Mouse (Mus musculus) forebrain, embryonic 13.5 days (tissue): ENCODE results near the gene Lekr1. TPM values are rescaled to one million over a fixed set of nuclear protein-coding genes. Genes with fewer than 3 reads are reported as not detected.

ENCODE experiments used
- ATAC-seq: fragments of 200-750 bp; cut with Nextera tagmentation; 2 replicates; pipeline ENCODE4 v1.8.0; 2017
- H3K27ac ChIP-seq: fragments of 300-500 bp; sonication (generic); 2 replicates; pipeline ENCODE4 v1.5.1; 2015; ENCODE audit warnings: inconsistent platforms, mild to moderate bottlenecking, moderate library complexity
- H3K27me3 ChIP-seq: fragments of 300-500 bp; sonication (generic); 2 replicates; pipeline ENCODE4 v1.6.1; 2015; ENCODE audit warnings: mild to moderate bottlenecking, inconsistent platforms
- H3K36me3 ChIP-seq: fragments of 300-500 bp; sonication (generic); 2 replicates; pipeline ENCODE4 v1.6.1; 2015; ENCODE audit warnings: mild to moderate bottlenecking, inconsistent platforms; ENCODE audit not compliant: poor library complexity, severe bottlenecking
- H3K4me1 ChIP-seq: fragments of 300-500 bp; sonication (generic); 2 replicates; pipeline ENCODE4 v1.6.1; 2015; ENCODE audit warnings: inconsistent platforms
- H3K4me2 ChIP-seq: fragments of 300-500 bp; sonication (generic); 2 replicates; pipeline ENCODE4 v1.6.1; 2015; ENCODE audit warnings: inconsistent platforms, mild to moderate bottlenecking, moderate library complexity
- H3K4me3 ChIP-seq: fragments of 300-500 bp; sonication (generic); 2 replicates; pipeline ENCODE4 v1.5.1; 2015; ENCODE audit warnings: mild to moderate bottlenecking, inconsistent platforms
- H3K9ac ChIP-seq: fragments of 300-500 bp; sonication (generic); 2 replicates; pipeline ENCODE4 v1.6.1; 2015; ENCODE audit warnings: mild to moderate bottlenecking, inconsistent platforms
- H3K9me3 ChIP-seq: fragments of 300-500 bp; sonication (generic); replicated peaks from 2 replicates; pipeline ENCODE4 v1.6.1; 2016; ENCODE audit warnings: inconsistent platforms
- WGBS: fragments of 180-500 bp; shearing (Covaris S2); methylation state at CpG from one replicate; pipeline ENCODE4 v1.1.7; 2015; 5-methylcytosine and 5-hydroxymethylcytosine counted together
- polyA plus RNA-seq: library from polyadenylated mRNA; unstranded; fragments of >200 nt; fragmentation: Nextera tagmentation; extraction: Ambion mirVana; gene quantifications from 2 replicates; pipeline ENCODE4 v1.2.1, GENCODE M21; 2015

Gene Lekr1
- polyA plus RNA-seq, 1 experiment from 2014 or later = 7.0 TPM

- Histone ChIP-seq H3K27ac (no peak overlapping the region), H3K36me3 (no peaks in the 10 kb centered on the region), H3K4me2 (no peak overlapping the region), H3K9me3 (0 out of 2 replicates have a peak, but pooled peaks cover 4% of the 10 kb centered on the region), H3K4me1 (no peaks in the 10 kb centered on the region), H3K27me3 (no peaks in the 10 kb centered on the region), H3K4me3 (no peak overlapping the region), H3K9ac (no peak overlapping the region)
- ATAC-seq = no peak
- 77% methylated on average over 5 of the region's 5 CpGs for WGBS
These were observed 116.2 kb downstream of the Lekr1 start for GRCm38 (mm10) chr3:65782246-65782645.

GRCm38 (mm10) chr3:65790076-65790685 is 124.2 kb downstream of the Lekr1 start:
- Histone ChIP-seq H3K9ac (no peak overlapping the region), H3K4me3 (no peak overlapping the region), H3K4me1 (no peaks in the 10 kb centered on the region), H3K4me2 (no peak overlapping the region), H3K27me3 (no peaks in the 10 kb centered on the region), H3K9me3 (no peaks in the 10 kb centered on the region), H3K36me3 (no peaks in the 10 kb centered on the region), H3K27ac (no peak overlapping the region)
- no peak for ATAC-seq
- WGBS = 60% methylated on average over 3 of the region's 3 CpGs

GRCm38 (mm10) chr3:65793561-65793960 is 127.5 kb downstream of the Lekr1 start:
- Histone ChIP-seq H3K9me3 (no peaks in the 10 kb centered on the region), H3K4me1 (no peaks in the 10 kb centered on the region), H3K9ac (no peak overlapping the region), H3K4me2 (no peak overlapping the region), H3K27me3 (no peaks in the 10 kb centered on the region), H3K36me3 (no peaks in the 10 kb centered on the region), H3K4me3 (no peak overlapping the region), H3K27ac (no peak overlapping the region)
- ATAC-seq = no peak
- WGBS = 90% methylated on average over 4 of the region's 4 CpGs

- Histone ChIP-seq H3K9ac (no peak overlapping the region), H3K27ac (no peak overlapping the region), H3K9me3 (no peaks in the 10 kb centered on the region), H3K4me2 (no peak overlapping the region), H3K36me3 (no peaks in the 10 kb centered on the region), H3K27me3 (no peaks in the 10 kb centered on the region), H3K4me3 (no peak overlapping the region), H3K4me1 (no peaks in the 10 kb centered on the region)
- 79% methylated on average over 2 of the region's 2 CpGs for WGBS
- no peak for ATAC-seq
These were observed 128.7 kb downstream of the Lekr1 start for GRCm38 (mm10) chr3:65794711-65795110.

- H3K27me3 ChIP-seq = no peaks in the 10 kb centered on the region
- no peak overlapping the region for H3K4me3 ChIP-seq
- no peaks in the 10 kb centered on the region for H3K4me1 ChIP-seq
- no peak overlapping the region for H3K27ac ChIP-seq
- H3K4me2 ChIP-seq = no peak overlapping the region
- WGBS = 81% methylated on average over 5 of the region's 5 CpGs
- H3K9ac ChIP-seq = no peak overlapping the region
- ATAC-seq = peak; percentile 83
- no peaks in the 10 kb centered on the region for H3K36me3 ChIP-seq
- H3K9me3 ChIP-seq = no peaks in the 10 kb centered on the region
These were observed 131.5 kb downstream of the Lekr1 start for GRCm38 (mm10) chr3:65797345-65798137.

GRCm38 (mm10) chr3:65800962-65801361 is 134.9 kb downstream of the Lekr1 start:
- H3K27me3 ChIP-seq = no peaks in the 10 kb centered on the region
- no peaks in the 10 kb centered on the region for H3K36me3 ChIP-seq
- H3K4me1 ChIP-seq = no peaks in the 10 kb centered on the region
- ATAC-seq = no peak
- no peak overlapping the region for H3K9ac ChIP-seq
- 93% methylated on average over 4 of the region's 4 CpGs for WGBS
- H3K27ac ChIP-seq = no peak overlapping the region
- H3K4me2 ChIP-seq = no peak overlapping the region
- no peak overlapping the region for H3K4me3 ChIP-seq
- no peaks in the 10 kb centered on the region for H3K9me3 ChIP-seq

GRCm38 (mm10) chr3:65802185-65802584 is 136.2 kb downstream of the Lekr1 start:
- H3K9me3 ChIP-seq = no peaks in the 10 kb centered on the region
- no peak for ATAC-seq
- H3K36me3 ChIP-seq = no peaks in the 10 kb centered on the region
- H3K4me3 ChIP-seq = no peak overlapping the region
- H3K4me1 ChIP-seq = no peaks in the 10 kb centered on the region
- WGBS = 90% methylated on average over 5 of the region's 5 CpGs
- H3K9ac ChIP-seq = no peak overlapping the region
- H3K27ac ChIP-seq = no peak overlapping the region
- no peaks in the 10 kb centered on the region for H3K27me3 ChIP-seq
- no peak overlapping the region for H3K4me2 ChIP-seq

- H3K4me3 ChIP-seq = no peak overlapping the region
- H3K9me3 ChIP-seq = no peaks in the 10 kb centered on the region
- ATAC-seq = no peak
- no peak overlapping the region for H3K27ac ChIP-seq
- H3K4me2 ChIP-seq = no peak overlapping the region
- no peaks in the 10 kb centered on the region for H3K36me3 ChIP-seq
- H3K27me3 ChIP-seq = no peaks in the 10 kb centered on the region
- WGBS = 82% methylated on average over 5 of the region's 5 CpGs
- no peaks in the 10 kb centered on the region for H3K4me1 ChIP-seq
- no peak overlapping the region for H3K9ac ChIP-seq
These were observed 136.8 kb downstream of the Lekr1 start for GRCm38 (mm10) chr3:65802868-65803267.

GRCm38 (mm10) chr3:65814881-65815280 is 148.9 kb downstream of the Lekr1 start:
- Histone ChIP-seq H3K4me2 (no peak overlapping the region), H3K9me3 (no peaks in the 10 kb centered on the region), H3K27ac (no peak overlapping the region), H3K9ac (no peak overlapping the region), H3K4me1 (no peaks in the 10 kb centered on the region), H3K27me3 (no peaks in the 10 kb centered on the region), H3K4me3 (no peak overlapping the region), H3K36me3 (no peaks in the 10 kb centered on the region)
- WGBS = 87% methylated on average over 6 of the region's 6 CpGs
- ATAC-seq = no peak

GRCm38 (mm10) chr3:65816012-65816411 is 150.0 kb downstream of the Lekr1 start:
- H3K9me3 ChIP-seq = no peaks in the 10 kb centered on the region
- no peak overlapping the region for H3K27ac ChIP-seq
- no peaks in the 10 kb centered on the region for H3K27me3 ChIP-seq
- H3K36me3 ChIP-seq = no peaks in the 10 kb centered on the region
- WGBS = 89% methylated on average over 10 of the region's 10 CpGs
- H3K4me3 ChIP-seq = no peak overlapping the region
- H3K9ac ChIP-seq = no peak overlapping the region
- no peaks in the 10 kb centered on the region for H3K4me1 ChIP-seq
- ATAC-seq = no peak
- H3K4me2 ChIP-seq = no peak overlapping the region

- WGBS = 84% methylated on average over 4 of the region's 4 CpGs
- no peak for ATAC-seq
These were observed 152.6 kb downstream of the Lekr1 start for GRCm38 (mm10) chr3:65818597-65818996.

GRCm38 (mm10) chr3:65819841-65820240 is 153.8 kb downstream of the Lekr1 start:
- no peak overlapping the region for H3K27ac ChIP-seq
- H3K27me3 ChIP-seq = no peaks in the 10 kb centered on the region
- H3K4me2 ChIP-seq = no peak overlapping the region
- H3K4me3 ChIP-seq = no peak overlapping the region
- ATAC-seq = no peak
- no peaks in the 10 kb centered on the region for H3K4me1 ChIP-seq
- no peaks in the 10 kb centered on the region for H3K9me3 ChIP-seq
- WGBS = 82% methylated on average over 6 of the region's 6 CpGs
- no peaks in the 10 kb centered on the region for H3K36me3 ChIP-seq
- no peak overlapping the region for H3K9ac ChIP-seq

More at GRCm38 (mm10) chr3:65818597-65818996, 152.6 kb downstream of the Lekr1 start:
- H3K4me3 ChIP-seq = no peak overlapping the region
- no peaks in the 10 kb centered on the region for H3K36me3 ChIP-seq
- no peaks in the 10 kb centered on the region for H3K9me3 ChIP-seq
- H3K4me1 ChIP-seq = no peaks in the 10 kb centered on the region
- H3K9ac ChIP-seq = no peak overlapping the region
- no peak overlapping the region for H3K27ac ChIP-seq
- H3K4me2 ChIP-seq = no peak overlapping the region
- H3K27me3 ChIP-seq = no peaks in the 10 kb centered on the region
